Mouse (Mus musculus): Measurements from ENCODE around the gene Trmt112. TPM values are rescaled to one million over a fixed set of nuclear protein-coding genes. Genes with fewer than 3 reads are reported as not detected.
"Not testable (repeated sequence)": the region's sequence is repeated elsewhere in the genome, so short reads cannot be mapped to it uniquely, and the experiment has no call there.

Trmt112 gene
- polyA plus RNA-seq, 1 experiment = 124 TPM

GRCm38 (mm10) chr19:6874257-6874656, 35.2 kb upstream of the Trmt112 start:
- DNase-seq = no peak
- Histone ChIP-seq H3K27me3 (ENCODE audit: control insufficient read depth, insufficient read depth, low read length) (no peaks in the 10 kb centered on the region), H3K4me1 (ENCODE audit: control insufficient read depth, insufficient read depth, low read length) (no peaks in the 10 kb centered on the region), H3K4me3 (replicated peaks; ENCODE audit: insufficient read depth, low read depth, low read length) (no peak overlapping the region), H3K27ac (ENCODE audit: insufficient read depth, low read length) (no peak overlapping the region)
- WGBS = 100% methylated on average over 1 of the region's 1 CpGs
- no peak for TF ChIP-seq POLR2A (IDR thresholded peaks at IDR 0.05; ENCODE audit: borderline replicate concordance, insufficient read depth, low read length)
- no peak for TF ChIP-seq CTCF (IDR thresholded peaks at IDR 0.05; ENCODE audit: borderline replicate concordance, insufficient read depth, low read depth, low read length)

- H3K4me3 ChIP-seq (replicated peaks; ENCODE audit: insufficient read depth, low read depth, low read length) = no peak overlapping the region
- no peak for DNase-seq
- no peak overlapping the region for H3K27ac ChIP-seq (ENCODE audit: insufficient read depth, low read length)
- TF ChIP-seq CTCF (IDR thresholded peaks at IDR 0.05; ENCODE audit: borderline replicate concordance, insufficient read depth, low read depth, low read length) (no peak), POLR2A (IDR thresholded peaks at IDR 0.05; ENCODE audit: borderline replicate concordance, insufficient read depth, low read length) (no peak)
- no peaks in the 10 kb centered on the region for H3K27me3 ChIP-seq (ENCODE audit: control insufficient read depth, insufficient read depth, low read length)
- WGBS = 83% methylated on average over 6 of the region's 6 CpGs
- no peaks in the 10 kb centered on the region for H3K4me1 ChIP-seq (ENCODE audit: control insufficient read depth, insufficient read depth, low read length)
These were observed 33.7 kb upstream of the Trmt112 start for GRCm38 (mm10) chr19:6875834-6876233.

- no peak for DNase-seq
- no peak for TF ChIP-seq CTCF (IDR thresholded peaks at IDR 0.05; ENCODE audit: borderline replicate concordance, insufficient read depth, low read depth, low read length)
- no peak for TF ChIP-seq POLR2A (IDR thresholded peaks at IDR 0.05; ENCODE audit: borderline replicate concordance, insufficient read depth, low read length)
- no peaks in the 10 kb centered on the region for H3K27me3 ChIP-seq (ENCODE audit: control insufficient read depth, insufficient read depth, low read length)
- no peaks in the 10 kb centered on the region for H3K4me1 ChIP-seq (ENCODE audit: control insufficient read depth, insufficient read depth, low read length)
- H3K27ac ChIP-seq (ENCODE audit: insufficient read depth, low read length) = no peak overlapping the region
- H3K4me3 ChIP-seq (replicated peaks; ENCODE audit: insufficient read depth, low read depth, low read length) = no peak overlapping the region
These were observed 32.7 kb upstream of the Trmt112 start for GRCm38 (mm10) chr19:6876799-6877198.

GRCm38 (mm10) chr19:6877965-6878364, 31.5 kb upstream of the Trmt112 start:
- 81% methylated on average over 4 of the region's 4 CpGs for WGBS
- H3K4me1 ChIP-seq (ENCODE audit: control insufficient read depth, insufficient read depth, low read length) = no peaks in the 10 kb centered on the region
- TF ChIP-seq CTCF (IDR thresholded peaks at IDR 0.05; ENCODE audit: borderline replicate concordance, insufficient read depth, low read depth, low read length) = no peak
- no peak for TF ChIP-seq POLR2A (IDR thresholded peaks at IDR 0.05; ENCODE audit: borderline replicate concordance, insufficient read depth, low read length)
- no peak overlapping the region for H3K27ac ChIP-seq (ENCODE audit: insufficient read depth, low read length)
- no peaks in the 10 kb centered on the region for H3K27me3 ChIP-seq (ENCODE audit: control insufficient read depth, insufficient read depth, low read length)
- no peak for DNase-seq
- no peak overlapping the region for H3K4me3 ChIP-seq (replicated peaks; ENCODE audit: insufficient read depth, low read depth, low read length)

DNA sequence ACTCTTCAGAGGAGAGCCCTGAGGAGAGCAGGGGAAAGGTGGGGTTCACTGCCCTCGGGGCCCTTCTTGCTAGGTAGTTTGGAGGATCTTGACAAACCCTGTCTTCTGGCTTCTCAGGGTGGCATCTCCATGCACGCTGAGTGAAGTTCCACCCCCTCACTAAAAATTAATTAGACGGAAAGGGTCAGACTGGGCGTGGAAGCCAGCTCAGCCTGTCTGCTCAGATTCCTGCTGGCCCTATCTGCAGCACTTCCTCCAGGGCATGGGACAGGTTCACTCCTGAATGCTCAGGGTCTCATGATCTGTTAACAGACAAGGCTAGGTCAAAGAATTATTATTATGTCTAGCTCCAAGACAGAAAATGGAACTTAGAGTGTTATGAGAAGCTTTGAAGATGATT, 17.0 kb upstream of the Trmt112 start:
- H3K27me3 ChIP-seq (ENCODE audit: control insufficient read depth, insufficient read depth, low read length) = no peaks in the 10 kb centered on the region
- H3K4me3 ChIP-seq (replicated peaks; ENCODE audit: insufficient read depth, low read depth, low read length) = no peak overlapping the region
- 49% methylated on average over 4 of the region's 4 CpGs for WGBS
- no peak overlapping the region for H3K27ac ChIP-seq (ENCODE audit: insufficient read depth, low read length)
- no peaks in the 10 kb centered on the region for H3K4me1 ChIP-seq (ENCODE audit: control insufficient read depth, insufficient read depth, low read length)
- TF ChIP-seq CTCF (IDR thresholded peaks at IDR 0.05; ENCODE audit: borderline replicate concordance, insufficient read depth, low read depth, low read length) = no peak
- TF ChIP-seq POLR2A (IDR thresholded peaks at IDR 0.05; ENCODE audit: borderline replicate concordance, insufficient read depth, low read length) = no peak
- no peak for DNase-seq

DNA sequence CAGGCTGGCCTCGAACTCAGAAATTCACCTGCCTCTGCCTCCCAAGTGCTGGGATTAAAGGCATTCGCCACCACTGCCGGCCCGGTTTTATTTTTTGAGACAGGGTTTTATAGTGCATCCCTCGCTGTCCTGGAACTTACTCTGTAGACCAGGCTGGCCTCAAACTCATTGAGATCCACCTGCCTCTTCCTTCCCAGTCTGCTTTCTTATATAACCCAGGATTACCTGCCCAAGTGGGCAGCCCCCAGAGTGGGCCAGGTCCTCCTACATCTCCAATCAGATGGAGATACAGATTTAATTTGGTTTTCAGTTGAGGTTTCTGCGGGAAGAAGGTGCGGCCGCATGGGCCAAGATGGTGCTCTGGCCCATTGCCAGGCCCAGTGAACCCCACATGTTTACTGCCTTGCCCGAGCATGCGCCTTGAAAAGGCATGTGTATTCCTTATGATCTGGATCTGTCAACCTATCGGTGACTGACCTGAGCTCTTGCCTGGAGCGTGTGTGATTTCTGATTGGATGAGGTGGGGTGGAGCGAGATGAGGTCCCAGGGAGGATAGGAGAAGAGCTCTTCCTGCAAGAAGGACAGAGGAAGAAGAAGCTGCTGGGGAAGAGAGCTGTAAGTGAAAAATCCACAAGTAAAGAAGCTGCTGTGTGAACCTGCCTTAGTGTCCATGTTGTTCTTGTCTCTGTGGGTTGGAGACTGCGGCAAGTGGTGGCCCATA, 15.6 kb upstream of the Trmt112 start:
- no peak for DNase-seq
- H3K4me1 ChIP-seq (ENCODE audit: control insufficient read depth, insufficient read depth, low read length) = no peaks in the 10 kb centered on the region
- no peak for TF ChIP-seq CTCF (IDR thresholded peaks at IDR 0.05; ENCODE audit: borderline replicate concordance, insufficient read depth, low read depth, low read length)
- no peak for TF ChIP-seq POLR2A (IDR thresholded peaks at IDR 0.05; ENCODE audit: borderline replicate concordance, insufficient read depth, low read length)
- H3K27me3 ChIP-seq (ENCODE audit: control insufficient read depth, insufficient read depth, low read length) = no peaks in the 10 kb centered on the region
- H3K27ac ChIP-seq (ENCODE audit: insufficient read depth, low read length) = no peak overlapping the region
- H3K4me3 ChIP-seq (replicated peaks; ENCODE audit: insufficient read depth, low read depth, low read length) = no peak overlapping the region
- 85% methylated on average over 14 of the region's 14 CpGs for WGBS

- not testable (repeated sequence) for H3K4me3 ChIP-seq (replicated peaks; ENCODE audit: insufficient read depth, low read depth, low read length); H3K4me1 ChIP-seq (ENCODE audit: control insufficient read depth, insufficient read depth, low read length); H3K27me3 ChIP-seq (ENCODE audit: control insufficient read depth, insufficient read depth, low read length); H3K27ac ChIP-seq (ENCODE audit: insufficient read depth, low read length); DNase-seq
- WGBS = 85% methylated on average over 18 of the region's 18 CpGs
These were observed 13.7 kb upstream of the Trmt112 start for GRCm38 (mm10) chr19:6895608-6896305.

GRCm38 (mm10) chr19:6899641-6900040, 9.9 kb upstream of the Trmt112 start:
- no peak overlapping the region for H3K4me3 ChIP-seq (replicated peaks; ENCODE audit: insufficient read depth, low read depth, low read length)
- H3K27me3 ChIP-seq (ENCODE audit: control insufficient read depth, insufficient read depth, low read length) = no peaks in the 10 kb centered on the region
- TF ChIP-seq POLR2A (IDR thresholded peaks at IDR 0.05; ENCODE audit: borderline replicate concordance, insufficient read depth, low read length) (no peak), CTCF (IDR thresholded peaks at IDR 0.05; ENCODE audit: borderline replicate concordance, insufficient read depth, low read depth, low read length) (no peak)
- WGBS = 81% methylated on average over 4 of the region's 4 CpGs
- no peaks in the 10 kb centered on the region for H3K4me1 ChIP-seq (ENCODE audit: control insufficient read depth, insufficient read depth, low read length)
- no peak for DNase-seq
- H3K27ac ChIP-seq (ENCODE audit: insufficient read depth, low read length) = no peak overlapping the region

Data from cerebellum, adult 2 months (tissue).